Mouse (Mus musculus): ENCODE results near the gene Slc44a4.
"Not testable (repeated sequence)": the region's sequence is repeated elsewhere in the genome, so short reads cannot be mapped to it uniquely, and the experiment has no call there.

The Slc44a4 gene

DNA sequence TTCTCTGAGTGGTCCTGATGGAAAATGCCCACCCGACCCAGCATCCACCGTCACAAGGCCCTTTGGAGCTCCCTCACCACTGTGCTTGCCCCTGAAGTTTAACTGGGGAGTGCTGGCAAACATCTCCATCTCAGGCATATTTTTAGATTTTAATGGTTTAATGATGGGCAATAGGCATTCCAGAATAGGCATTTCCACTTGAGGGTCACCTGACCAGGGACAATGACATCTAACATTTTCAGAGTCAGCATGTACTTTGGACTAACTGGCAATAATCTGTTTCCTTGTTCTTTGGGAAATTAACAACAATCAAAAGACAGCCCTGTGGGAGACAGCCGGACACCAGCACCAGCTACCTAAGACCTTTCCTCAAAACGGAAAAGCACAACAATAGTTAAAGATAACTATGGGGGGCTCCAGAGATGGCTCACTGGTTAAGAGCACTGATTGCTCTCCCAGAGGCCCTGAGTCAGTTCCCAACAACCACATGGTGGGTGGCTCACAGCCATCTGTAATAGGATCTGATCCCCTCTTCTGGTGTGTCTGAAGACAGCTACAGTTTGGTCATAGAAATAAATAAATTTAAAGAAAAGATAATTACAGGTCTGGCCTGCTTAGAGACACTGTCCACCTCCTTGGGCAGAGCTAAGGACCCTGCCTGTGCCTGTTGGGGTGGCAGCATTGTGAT is 29.0 kb downstream of the Slc44a4 start:
- in situ Hi-C loops (cut with MboI, MseI), result no loop called here

DNA sequence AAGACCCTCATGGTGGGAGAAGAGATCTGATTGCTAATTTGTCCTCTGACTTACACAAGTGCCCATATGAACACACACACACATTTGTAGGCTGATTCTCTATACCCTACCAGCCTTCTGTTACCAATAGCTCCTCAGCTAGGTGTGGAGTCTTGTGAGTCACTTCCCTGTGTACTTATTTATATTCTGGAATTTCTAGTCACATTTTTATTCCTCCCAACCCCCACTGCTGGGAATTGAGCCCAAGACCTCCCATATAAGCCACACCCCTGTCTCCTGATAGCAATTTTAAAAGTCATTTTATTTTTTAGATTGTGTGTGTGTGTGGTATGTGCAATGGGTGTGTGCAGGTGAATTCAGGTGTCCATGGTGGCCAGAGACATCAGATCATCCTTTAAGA is 30.1 kb downstream of the Slc44a4 start:
- in situ Hi-C loops (cut with MboI, MseI), result no loop called here

DNA sequence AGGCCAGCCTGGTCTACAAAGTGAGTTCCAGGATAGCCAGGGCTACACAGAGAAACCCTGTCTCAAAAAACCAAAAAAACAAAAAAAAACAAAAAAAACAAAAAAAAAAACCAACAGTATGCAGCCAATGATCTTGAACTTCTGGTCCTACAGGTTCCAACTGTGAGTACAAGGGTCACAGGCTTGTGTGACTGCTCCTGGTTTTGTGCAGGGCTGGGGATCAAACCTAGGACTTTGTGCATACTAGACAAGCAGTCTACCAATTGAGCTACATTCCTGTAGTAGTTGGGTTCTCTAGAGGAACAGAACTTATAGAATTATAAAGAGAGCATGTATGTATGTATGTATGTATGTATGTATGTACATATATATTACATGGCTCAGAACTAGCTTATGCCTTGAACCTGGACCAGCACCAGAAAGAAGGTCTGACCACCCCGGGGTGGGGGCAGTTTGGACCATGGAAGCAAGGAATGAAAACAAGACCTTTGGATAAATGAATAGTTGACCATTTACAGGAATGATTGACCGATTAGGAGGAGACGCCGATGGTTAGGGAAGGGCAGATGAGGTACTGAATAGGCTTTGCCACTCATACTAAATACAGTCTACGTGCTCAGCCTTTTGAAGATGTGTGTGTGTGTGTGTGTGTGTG is 32.3 kb downstream of the Slc44a4 start:
- in situ Hi-C loops (cut with MboI, MseI), result no loop called here

DNA sequence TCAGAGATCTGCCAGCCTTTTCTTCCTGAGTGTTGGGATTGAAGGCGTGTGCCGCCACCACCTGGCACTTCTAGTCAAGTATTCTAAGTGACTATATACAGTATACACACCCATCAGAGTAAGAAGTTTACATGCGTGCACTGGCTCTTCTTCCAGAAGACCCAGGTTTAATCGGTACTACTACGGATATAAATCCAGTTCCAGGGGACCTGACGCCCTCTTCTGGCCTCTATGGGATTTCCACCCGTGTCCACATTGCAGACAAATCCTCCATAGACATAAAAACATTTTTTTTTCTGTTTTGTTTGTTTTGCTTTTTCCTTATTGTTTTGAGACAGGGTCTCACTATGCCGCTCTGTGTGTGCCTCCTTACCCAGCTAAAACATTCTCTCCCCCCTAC is 33.3 kb downstream of the Slc44a4 start:
- in situ Hi-C loops (cut with MboI, MseI), result no loop called here

DNA sequence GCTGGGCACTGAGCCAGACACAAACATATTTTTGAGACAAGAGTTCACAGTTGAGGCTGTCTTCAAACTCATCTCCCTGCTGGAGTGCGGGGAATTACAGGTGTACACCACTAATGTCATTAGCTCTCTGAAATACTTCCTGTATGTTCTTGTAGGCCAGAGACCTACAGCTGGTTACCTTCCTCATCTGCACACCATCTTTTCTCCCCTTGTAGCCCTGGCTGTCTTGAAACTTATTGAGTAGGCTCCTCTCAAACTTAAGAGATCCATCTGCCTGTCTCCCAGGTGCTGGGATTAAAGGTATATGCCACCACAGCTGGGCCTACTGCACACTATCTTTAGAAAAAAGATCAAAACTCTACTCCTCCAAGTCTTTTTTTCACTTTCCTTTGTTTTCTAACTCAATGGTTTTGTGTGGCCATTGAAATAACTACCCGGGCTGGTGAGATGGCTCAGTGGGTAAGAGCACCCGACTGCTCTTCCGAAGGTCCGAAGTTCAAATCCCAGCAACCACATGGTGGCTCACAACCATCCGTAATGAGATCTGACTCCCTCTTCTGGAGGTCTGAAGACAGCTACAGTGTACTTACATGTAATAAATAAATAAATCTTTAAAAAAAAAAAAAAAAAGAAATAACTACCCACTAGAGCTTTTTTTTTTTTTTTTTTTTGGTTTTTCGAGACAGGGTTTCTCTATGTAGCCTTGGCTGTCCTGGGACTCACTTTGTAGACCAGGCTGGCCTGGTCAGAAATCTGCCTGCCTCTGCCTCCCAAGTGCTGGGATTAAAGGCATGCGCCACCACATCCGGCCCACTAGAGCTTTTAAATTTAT is 34.7 kb downstream of the Slc44a4 start:
- in situ Hi-C loops (cut with MboI, MseI), result not testable (repeated sequence)

DNA sequence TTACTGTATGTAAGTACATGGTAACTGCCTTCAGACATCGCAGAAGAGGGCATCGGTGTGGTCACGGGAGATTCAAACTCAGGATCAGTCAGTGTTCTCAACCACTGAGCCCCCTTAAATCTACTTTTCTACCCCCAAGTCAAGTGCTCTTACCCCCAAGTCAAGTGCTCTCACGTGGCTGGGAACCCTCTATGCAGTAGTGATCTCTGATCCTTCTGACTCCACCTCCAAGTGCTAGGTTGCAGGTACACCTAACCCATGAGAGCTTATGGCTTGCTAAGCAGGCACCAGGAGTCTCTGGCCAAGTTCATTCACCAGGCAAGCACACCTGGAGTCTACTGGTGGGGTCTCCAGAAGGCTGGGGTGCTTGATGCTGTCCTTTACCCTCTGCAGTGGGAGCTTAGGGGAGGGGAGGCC is 35.3 kb downstream of the Slc44a4 start:
- in situ Hi-C loops (cut with MboI, MseI), result no loop called here

DNA sequence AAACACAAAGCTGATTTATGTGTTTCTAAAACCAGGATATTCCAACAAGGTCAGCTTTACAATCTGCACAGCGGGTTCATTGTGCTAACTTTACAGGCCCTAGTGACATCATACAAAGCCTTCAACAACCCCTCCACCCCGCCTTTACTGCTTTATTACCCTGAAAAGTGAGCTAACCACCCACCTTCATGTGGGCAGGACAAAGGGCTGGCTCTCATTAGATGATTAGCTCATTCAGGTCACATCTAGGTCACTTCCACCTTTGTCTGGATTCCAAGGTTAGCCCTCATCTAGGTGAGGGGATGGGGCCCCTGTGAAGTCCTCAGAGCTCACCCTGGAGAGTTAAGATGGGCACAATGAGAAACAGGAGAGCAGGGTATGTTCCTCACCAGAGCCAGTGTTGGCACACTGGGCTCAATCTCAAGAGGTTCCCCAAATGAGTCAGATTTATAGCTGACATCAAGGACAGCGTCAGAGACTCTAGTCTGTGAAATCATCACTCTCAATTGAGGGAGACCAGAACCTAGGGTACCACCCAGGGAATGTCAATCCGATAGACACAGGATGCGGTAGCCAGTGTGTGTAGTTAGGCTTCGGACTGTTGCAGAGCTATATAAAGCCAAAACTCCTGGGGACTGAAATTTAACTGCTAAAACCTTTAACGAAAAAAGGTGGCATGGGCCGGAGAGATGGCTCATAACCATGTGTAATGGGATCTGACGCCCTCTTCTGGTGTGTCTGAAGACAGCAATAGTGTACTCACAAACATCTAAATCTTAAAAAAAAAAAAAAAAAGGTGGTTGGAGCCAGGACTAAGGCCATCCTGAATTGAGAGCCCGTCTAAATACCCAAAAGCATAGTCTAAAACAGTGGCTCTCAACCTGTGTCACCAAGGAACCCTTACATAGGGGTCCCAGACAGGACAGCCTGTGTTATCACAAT is 36.5 kb downstream of the Slc44a4 start:
- in situ Hi-C loops (cut with MboI, MseI), result no loop called here

DNA sequence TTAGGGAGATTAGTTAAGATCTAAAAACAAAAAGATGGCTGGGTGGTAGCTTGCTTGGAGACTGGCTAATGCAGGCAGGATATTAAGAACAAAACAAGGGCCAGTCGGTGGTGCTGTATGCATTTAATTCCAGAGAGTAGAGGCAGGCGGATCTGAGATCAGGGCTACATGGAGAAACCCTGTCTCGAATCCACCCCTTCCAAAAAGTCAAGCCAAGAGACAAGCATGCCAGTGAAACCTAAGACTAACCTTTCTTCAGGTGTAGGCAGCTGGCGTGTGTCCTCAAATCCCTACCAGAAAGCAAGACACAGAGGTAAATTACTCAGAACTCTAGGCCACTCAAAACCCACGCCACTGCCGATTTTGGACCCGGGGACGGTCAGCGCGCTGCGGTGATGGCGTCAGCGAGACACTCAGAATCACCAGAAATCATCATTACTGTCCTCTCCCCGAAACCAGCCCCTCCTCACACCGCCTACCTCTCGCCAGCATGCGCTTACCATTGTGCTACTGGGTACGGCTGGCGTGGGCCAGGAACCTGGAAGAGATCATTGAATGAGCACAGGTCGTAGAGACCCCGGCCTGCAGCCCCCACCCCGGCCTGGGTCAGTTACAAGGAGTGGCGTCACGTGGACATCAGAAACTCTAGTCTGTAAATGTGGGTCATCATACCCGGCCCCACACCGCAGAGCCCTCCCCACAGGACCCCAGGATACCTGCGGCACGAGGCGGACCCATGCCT is 37.5 kb downstream of the Slc44a4 start:
- in situ Hi-C loops (cut with MboI, MseI), result no loop called here

DNA sequence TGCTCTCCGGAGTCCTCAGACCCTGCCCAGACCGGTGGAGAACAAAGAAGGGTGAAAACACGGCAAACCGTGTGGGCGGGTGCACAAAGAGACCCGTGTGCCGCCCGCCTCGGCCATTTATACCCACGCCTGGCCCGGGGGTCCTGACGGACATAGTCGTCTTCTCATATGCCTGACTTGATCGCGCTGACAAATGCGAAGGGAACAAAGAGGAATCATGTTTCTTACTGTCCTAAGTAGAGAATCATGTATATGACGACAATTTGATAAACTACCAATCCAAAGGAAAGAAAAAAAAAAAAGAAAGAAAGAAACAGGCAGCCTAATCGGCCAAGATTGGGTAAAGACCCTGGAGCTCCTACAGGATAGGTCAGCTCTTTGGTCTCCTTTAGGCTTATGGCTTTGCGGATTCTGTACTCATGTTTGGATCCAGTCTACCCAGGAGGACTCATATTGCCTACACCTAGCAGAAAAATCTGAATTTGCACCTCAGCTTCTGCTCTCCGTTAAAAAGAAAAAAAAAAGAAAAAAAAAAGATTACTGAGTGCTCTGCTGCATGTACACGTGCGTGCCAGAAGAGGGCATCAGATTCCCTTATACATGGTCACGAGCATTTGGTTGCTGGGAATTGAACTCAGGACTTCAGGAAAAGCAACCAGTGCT is 38.2 kb downstream of the Slc44a4 start:
- in situ Hi-C loops (cut with MboI, MseI), result no loop called here

DNA sequence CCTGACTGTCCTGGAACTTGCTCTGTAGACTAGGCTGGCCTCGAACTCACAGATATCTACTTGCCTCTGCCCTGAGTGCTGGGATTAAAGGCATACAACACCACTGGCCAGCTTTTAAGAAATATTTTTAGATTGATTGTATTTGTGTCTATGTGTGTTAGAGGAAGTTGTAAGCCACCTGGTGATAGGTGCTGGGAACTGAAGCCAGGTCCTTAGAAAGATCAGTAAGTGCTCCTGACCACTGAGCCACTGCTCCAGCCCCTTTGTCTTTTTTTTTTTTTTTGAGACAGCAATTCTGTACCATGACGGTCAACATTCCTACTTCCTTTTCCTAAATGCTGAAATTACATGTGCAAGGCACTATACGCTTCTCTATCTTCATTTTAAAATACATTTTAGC is 39.0 kb downstream of the Slc44a4 start:
- in situ Hi-C loops (cut with MboI, MseI), result no loop called here

DNA sequence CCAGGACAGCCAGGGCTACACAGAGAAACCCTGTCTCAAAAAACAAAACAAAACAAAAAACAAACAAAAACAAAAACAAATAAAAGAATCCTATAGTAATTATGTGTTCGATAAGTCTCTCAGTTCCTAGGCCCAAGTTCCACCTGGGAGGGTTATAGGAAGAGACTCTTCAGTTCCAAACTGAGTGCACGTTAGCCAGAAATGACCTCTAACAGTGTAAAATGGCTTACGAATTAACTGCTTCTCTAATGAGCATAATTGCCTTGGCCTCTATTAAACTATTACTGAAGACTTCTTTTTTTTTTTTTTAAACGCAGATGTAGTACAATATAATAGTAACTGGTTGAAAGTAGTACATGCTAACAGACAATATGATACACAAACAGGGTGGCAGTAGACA is 39.6 kb downstream of the Slc44a4 start:
- in situ Hi-C loops (cut with MboI, MseI), result no loop called here

DNA sequence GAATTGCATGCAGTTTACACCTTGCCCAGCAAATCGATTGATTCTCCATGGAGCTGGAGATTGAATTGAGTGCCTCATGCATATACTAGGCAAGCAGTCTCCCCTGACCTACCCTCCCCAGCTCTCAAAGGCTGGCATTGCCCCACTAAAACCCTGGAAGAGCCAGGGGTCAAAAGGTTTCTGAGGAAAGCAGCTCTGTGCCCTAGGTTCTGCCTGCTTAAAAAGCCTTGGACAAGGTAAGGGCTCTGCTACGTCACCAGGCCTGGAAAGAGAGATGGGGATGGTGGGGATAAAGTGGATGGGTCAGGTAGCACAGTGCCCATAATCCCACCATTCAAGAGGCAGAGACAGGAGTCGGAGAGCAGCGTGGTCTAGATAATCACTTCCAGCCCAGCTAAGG is 40.6 kb downstream of the Slc44a4 start:
- in situ Hi-C loops (cut with MboI, MseI), result no loop called here

DNA sequence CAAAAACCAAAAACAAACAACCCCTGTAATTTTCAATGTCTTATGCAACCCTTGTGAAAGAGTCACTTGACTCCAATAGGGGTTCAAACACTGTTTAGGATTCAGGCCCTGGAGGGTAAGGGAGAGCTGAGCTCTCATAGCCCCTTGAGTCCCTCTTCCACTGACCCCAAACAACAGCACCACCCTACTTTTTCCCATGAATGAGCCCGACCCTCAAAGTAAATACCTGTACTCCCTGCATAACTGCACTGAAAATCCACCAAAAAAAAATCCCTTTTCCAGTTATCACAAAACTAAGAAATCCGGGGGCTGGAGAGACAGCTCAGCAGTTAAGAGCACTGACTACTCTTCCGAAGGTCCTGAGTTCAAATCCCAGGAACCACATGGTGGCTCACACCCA is 41.6 kb downstream of the Slc44a4 start:
- in situ Hi-C loops (cut with MboI, MseI), result no loop called here

DNA sequence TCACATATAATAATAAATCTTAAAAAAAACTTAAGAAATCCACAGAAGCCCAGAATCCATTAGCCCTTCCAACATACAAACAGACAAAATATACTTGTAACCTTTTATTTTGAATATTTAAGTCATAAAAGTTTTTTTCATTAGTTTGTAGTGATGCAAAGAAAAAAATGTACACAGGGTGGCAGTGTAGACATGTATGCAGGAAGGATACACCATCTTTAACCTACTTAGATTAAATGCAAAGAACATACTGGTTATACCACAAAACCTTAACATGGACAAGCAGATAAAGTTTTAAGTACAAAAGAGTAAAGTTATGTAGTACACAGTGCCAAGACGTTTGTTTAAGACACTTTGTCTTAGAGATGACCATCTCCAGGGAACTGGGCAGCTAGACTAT is 42.1 kb downstream of the Slc44a4 start:
- in situ Hi-C loops (cut with MboI, MseI), result no loop called here

DNA sequence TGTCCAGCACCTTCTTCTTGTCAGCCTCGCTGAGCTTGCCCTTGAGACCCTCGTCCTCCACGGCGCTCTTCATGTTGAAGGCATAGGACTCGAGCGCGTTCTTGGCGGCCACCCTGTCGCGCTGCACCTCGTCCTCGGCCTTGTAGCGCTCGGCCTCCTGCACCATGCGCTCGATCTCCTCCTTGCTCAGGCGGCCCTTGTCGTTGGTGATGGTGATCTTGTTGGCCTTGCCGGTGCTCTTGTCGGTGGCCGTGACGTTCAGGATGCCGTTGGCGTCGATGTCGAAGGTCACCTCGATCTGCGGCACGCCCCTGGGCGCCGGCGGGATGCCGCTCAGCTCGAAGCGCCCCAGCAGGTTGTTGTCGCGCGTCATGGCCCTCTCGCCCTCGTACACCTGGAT is 43.0 kb downstream of the Slc44a4 start:
- in situ Hi-C loops (cut with MboI, MseI), result not testable (repeated sequence)

DNA sequence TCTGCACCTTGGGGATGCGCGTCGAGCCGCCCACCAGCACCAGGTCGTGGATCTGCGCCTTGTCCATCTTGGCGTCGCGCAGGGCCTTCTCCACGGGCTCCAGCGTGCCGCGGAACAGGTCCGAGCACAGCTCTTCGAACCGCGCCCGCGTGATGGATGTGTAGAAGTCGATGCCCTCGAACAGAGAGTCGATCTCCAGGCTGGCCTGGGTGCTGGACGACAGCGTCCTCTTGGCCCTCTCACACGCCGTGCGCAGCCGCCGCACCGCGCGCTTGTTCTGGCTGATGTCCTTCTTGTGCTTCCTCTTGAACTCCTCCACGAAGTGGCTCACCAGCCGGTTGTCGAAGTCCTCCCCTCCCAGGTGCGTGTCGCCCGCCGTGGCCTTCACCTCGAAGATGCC is 43.7 kb downstream of the Slc44a4 start:
- in situ Hi-C loops (cut with MboI, MseI), result not testable (repeated sequence)

DNA sequence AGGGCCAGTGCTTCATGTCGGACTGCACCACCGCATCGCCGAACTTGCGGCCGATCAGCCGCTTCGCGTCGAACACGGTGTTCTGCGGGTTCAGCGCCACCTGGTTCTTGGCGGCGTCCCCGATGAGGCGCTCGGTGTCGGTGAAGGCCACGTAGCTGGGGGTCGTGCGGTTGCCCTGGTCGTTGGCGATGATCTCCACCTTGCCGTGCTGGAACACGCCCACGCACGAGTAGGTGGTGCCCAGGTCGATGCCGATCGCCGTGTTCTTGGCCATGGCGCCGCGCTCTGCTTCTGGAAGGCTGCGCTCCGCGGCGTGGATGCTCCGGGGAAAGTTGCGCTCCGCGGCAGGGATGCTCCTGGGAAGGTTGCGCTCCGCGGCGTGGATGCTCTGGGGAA is 44.5 kb downstream of the Slc44a4 start:
- in situ Hi-C loops (cut with MboI, MseI), result not testable (repeated sequence)

DNA sequence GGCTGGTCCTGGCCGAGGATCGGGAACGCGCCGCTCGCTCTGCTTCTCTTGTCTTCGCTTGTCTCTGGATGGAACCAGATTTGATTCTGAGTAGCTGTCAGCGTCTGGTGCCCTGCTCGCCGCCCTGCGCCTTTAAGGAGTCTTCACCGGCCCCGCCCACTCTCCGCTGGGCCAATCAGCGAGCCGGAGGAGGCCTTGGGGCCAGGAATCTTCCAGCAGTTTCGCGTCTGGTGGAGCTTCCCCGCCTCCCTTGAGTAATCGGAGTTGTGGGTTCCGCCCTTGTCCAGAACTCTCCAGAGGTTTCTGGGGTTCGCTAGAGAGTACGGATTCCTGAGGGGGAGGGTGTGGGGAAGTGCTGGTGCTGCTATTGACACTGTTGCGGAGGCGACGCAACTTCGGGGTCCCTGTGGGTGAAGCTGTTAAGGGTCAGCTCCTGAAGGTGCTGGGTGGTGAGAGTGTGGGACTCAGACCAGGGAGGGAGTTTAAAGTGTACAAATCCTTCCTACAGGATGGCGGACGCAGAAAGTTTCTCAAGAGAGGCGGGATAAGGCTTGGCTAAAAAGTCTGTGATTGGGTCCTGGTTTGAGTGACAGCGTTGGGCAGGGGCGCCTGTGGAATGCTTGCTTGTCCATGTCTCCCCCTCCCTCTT is 45.0 kb downstream of the Slc44a4 start, which contains the start of gene Hspa1b:
TSS of gene Hspa1b (minus strand) at position 109 of the 649 bp plus-strand sequence.
- in situ Hi-C loops (cut with MboI, MseI), result not testable (repeated sequence)

DNA sequence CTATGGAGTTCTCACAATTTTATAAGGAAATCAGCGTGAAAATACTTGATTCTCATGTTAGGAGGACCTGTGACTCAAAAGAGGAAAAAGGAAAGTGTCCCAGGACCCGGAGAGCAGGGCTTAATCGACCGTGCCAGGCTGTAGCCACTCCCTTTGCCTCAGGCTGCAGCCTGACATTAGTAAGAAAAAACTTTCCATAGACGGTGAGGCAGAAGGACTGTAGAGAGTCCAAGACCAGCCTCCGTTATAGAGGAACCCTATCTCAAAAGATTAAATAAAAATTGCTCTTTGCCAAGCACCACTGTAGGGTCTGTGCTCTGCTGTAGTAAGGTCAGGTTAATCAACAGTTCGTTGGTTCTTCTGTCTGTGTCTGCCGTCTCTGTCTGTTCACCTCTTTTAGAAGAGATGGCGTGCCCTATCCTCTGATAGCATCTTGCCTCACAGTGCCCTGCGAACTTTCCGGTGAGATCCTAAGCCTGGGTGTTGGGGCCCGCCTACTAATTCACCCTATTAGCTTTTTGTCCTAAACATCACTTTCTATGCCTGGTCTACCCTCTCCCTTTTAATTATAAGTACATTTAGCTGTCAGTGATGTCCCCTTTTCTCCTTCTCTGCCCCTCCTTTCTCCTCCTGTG is 45.7 kb downstream of the Slc44a4 start:
- in situ Hi-C loops (cut with MboI, MseI), result no loop called here

Data from T-helper 2 cell (primary cell).